Mouse (Mus musculus): ENCODE measurements around the gene Cpsf4l. TPM values are rescaled to one million over a fixed set of nuclear protein-coding genes. Genes with fewer than 3 reads are reported as not detected.
"Not testable (repeated sequence)": the region's sequence is repeated elsewhere in the genome, so short reads cannot be mapped to it uniquely, and the experiment has no call there.

The Cpsf4l gene
- polyA plus RNA-seq, 3 experiments from 2014 or later: not detected

DNA sequence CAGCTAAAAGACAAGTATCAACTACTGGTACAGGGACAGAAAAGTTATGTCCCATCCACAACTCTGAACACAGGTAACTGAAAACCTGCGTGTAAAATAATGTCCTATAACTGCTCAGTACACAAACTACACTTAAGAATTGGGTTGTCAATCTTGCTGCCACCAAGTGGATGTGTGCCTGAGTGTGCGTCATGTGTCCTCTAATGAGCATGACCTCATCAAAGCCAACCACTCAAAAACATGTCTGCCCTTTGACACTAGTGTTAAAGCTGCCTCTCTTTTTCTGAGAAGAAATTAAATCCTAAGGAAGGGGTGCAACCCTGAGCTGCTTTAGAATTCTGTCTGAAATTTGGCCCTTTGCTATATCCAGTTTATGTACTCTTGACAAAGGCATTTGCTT, 45.5 kb downstream of the Cpsf4l start:
- ATAC-seq: no peak

- ATAC-seq: no peak
Measured at GRCm38 (mm10) chr11:113661835-113662351, 47.9 kb downstream of the Cpsf4l start.

DNA sequence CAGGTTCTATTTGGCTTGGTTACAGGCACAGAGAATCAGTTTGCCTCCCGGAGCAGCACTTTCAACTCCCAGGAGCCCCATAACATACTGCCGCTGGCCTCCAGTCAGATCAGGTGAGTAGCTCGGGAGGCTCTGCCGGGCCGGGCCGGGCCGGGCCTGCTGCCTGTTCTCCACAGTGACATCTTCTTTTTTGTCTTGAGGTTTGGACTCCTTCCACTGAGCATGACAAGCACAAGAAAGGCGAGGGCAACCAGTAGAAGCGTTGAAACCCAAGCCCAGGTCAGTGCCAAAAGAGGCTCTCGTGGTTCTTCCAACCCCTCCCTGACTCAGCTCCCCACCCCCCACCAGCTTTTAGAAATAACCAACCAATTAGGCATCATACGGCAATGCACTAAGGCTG, 48.9 kb downstream of the Cpsf4l start:
- ATAC-seq: no peak

DNA sequence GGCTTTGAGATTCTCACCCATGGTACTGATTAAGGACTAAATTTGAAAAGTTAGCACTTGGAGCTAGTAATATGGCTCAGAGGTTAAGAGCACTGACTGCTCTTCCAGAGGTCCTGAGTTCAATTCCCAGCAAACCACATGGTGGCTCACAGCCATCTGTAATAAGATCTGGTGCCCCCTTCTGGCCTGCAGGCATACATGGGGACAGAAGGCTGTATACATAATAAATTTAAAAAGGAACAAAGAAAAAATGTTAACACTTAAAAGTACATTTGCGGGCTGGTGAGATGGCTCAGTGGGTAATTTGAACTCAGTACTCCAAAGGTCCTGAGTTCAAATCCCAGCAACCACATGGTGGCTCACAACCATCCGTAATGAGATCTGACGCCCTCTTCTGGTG, 49.6 kb downstream of the Cpsf4l start:
- not testable (repeated sequence) for ATAC-seq

GRCm38 (mm10) chr11:113658763-113659162, 51.1 kb downstream of the Cpsf4l start:
- ATAC-seq: peak; percentile 62

DNA sequence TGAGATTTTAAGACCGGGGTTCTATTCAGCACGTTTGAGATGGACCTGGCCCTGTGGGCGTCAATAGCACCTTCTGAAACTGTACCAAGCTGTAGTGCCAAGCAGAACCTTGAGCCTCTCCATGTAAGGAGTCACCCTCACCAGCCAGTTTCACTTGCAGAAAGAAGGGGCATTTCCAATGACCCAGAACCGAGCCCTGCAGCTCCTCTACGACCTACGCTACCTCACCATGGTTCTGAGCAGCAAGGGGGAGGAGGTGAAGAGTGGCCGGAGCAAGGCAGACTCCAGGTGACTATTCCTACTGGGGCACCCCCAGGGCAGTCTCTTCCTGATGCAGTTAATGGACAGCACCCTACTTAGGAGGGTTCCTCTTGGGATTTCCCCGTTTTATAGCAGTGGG, 51.5 kb downstream of the Cpsf4l start:
- ATAC-seq: no peak

DNA sequence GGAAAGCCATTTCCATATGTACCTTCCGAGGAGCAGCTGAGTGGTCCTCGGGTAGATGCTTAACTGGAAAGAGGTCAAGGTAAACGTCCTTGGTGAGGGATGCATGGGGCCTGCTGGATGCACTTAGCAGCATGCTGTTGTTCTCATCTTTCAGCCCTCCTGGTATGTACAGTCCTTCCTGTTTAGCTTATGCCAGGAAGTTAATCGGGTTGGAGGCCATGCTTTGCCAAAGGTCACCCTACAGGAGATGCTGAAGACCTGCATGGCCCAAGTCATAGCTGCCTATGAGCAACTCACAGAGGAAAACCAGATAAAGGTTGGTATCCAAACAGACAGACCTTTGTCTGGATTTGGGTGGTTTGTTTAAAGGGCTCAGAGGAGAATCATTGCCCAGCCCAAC, 52.6 kb downstream of the Cpsf4l start:
- ATAC-seq: no peak

GRCm38 (mm10) chr11:113656511-113656932, 53.3 kb downstream of the Cpsf4l start:
- ATAC-seq: no peak

DNA sequence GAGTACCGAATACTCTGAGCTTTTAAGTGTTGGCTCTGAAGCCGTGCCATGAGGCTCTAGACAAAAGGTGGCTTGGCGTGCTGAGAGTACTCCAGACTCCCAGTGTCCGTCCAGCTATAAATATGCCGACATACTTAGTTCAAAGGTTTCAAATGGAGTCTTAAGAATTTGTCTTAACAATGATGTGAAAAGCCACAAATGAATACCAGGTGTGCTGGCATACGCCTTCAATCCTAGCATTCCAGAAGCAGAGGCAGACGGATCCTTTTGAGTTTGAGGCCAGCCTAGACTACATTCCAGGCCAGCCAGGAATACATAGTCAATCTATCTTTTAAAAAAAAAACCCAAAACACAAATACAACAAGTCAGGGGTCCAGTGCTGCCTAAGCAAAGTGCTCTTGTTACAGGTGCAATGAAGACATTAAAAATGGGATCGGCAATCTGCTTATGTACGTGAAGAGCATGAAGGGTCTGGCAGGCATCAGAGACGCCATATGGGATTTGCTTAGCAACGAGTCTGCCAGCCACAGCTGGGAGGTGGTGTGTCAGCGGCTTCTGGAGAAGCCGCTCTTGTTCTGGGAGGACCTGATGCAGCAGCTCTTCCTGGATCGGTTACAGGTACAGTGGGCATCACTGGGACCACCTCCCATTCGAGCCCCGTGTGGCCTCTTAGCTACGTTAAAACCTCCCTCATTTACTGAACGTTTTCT, 55.1 kb downstream of the Cpsf4l start:
- ATAC-seq: no peak

GRCm38 (mm10) chr11:113654105-113654504, 55.7 kb downstream of the Cpsf4l start:
- no peak for ATAC-seq

- no peak for ATAC-seq
Measured at GRCm38 (mm10) chr11:113652516-113652915, 57.3 kb downstream of the Cpsf4l start.

- no peak for ATAC-seq
Measured at GRCm38 (mm10) chr11:113651907-113652273, 57.9 kb downstream of the Cpsf4l start.

- no peak for ATAC-seq
Measured at GRCm38 (mm10) chr11:113651206-113651906, 58.5 kb downstream of the Cpsf4l start.

DNA sequence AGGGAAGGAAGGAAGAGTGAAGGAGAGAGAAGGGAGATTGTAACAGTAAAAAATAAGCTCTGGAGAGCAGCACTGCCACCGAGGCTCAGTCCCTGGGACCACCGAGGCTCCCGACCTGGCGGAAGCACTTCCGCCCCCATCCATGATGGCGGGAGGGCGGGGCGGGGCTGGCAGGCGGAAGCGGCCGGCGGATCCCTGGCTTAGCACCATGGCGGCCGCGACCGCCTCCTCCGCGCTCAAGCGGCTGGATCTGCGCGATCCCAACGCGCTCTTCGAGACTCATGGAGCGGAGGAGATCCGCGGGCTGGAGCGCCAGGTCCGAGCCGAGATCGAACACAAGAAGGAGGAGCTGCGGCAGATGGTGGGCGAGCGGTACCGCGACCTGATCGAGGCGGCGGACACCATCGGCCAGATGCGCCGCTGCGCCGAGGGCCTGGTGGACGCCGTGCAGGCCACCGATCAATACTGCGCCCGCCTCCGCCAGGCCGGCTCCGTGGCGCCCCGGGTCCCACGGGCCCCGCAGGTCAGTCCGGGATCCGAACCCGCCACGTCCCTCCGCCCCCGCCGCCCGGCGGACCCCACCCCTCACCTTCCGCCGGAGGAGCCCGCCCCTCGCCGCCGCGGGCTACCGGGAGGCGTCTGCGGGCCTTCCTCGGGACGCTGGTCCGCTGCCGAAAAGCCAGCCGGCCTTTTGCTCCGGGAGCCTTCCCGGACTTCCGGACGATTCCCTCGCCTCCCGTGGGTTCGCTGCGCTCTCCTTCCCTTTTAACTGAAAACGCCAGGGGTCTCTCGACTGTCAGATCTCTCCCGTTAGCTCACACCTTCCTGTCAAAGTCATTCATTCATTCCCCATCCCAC, 60.2 kb downstream of the Cpsf4l start, which contains the start of gene Slc39a11:
Gene Slc39a11, minus strand, starts transcription at position 727 of the 858 bp plus-strand sequence.
- peak; percentile 73 for ATAC-seq

DNA sequence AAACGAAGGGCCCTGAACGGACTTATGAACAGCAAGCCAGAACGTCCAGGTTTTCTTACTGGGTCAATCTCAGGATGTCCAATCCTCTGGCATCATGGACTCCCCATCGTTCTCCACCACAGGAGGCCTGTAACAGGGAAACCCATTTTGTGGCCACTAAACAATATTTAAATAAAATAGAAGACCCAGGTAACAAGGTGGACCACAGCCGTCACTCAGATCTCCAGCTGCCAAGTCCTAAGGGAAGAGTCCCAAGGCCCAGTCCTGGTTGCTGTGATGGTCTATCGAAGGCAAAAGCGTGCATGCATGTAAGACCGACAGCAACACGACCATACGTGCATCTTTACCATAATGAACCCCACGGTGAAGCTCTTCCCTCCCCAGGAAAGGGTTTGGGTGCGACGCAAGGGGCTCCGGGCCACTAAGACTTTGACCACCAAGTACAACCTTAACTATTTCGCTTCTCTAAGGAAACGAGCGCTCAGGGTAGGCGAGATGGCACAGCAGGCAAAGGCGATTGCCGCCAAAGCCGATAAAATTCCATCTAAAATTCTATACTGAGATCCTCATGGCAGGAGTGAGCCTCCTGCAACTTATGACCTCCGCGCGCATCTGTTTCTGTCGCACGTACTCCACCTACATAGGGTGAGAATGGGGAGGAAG, 61.0 kb downstream of the Cpsf4l start, which contains the start of gene Cog1:
Gene Cog1, plus strand, starts transcription at position 480 of the 663 bp plus-strand sequence.
- peak; percentile 31 for ATAC-seq

Other genes starting within 250 kb of the Cpsf4l start
- gene Sstr2, start 90.7 kb downstream of the Cpsf4l start, polyA plus RNA-seq (2017; shearing (Covaris generic)): under 1 TPM in 2 of 3 experiments, not detected in 1; 0.26 to 0.46 TPM
- gene Cog1, start 60.8 kb downstream of the Cpsf4l start, polyA plus RNA-seq (2017; shearing (Covaris generic)): 10 to 100 TPM; 14.9 to 16.9 (median 15.8) TPM
- gene Slc39a11, start 59.9 kb downstream of the Cpsf4l start, polyA plus RNA-seq (2017; shearing (Covaris generic)): 10 to 100 TPM; 12.6 to 17.3 (median 16.9) TPM
- 10 to 100 TPM; 11.5 to 20.2 (median 17.3) TPM for gene Fam104a, start 25.9 kb downstream of the Cpsf4l start, polyA plus RNA-seq (2017; shearing (Covaris generic))
- gene D11Wsu47e, start 25.6 kb downstream of the Cpsf4l start, polyA plus RNA-seq (2017; shearing (Covaris generic)): 1 to 10 TPM; 6.7 to 8.8 (median 8.0) TPM
- 1 to 10 TPM; 1.2 to 2.9 (median 1.5) TPM for gene Cdc42ep4, start 41.9 kb upstream of the Cpsf4l start, polyA plus RNA-seq (2017; shearing (Covaris generic))

All from inflammation-experienced regulatory T-cells, adult 6 months (primary cell).